Mouse (Mus musculus) G1E (cell line): ENCODE results near the gene Ago1.

Experiments used
- CTCF ChIP-seq: IDR thresholded peaks from 2 replicates; pipeline ENCODE4 v1.5.1; 2012; ENCODE audit warnings: low read depth, low read length, inconsistent platforms, mixed read lengths
- GATA1 ChIP-seq: IDR thresholded peaks from 2 replicates; pipeline ENCODE4 v1.6.1; 2012; ENCODE audit warnings: borderline replicate concordance, low read length, inconsistent platforms, mixed read lengths

GRCm38 (mm10) chr4:126444528-126444927, 23.9 kb downstream of the Ago1 start:
- TF ChIP-seq CTCF: no peak
- TF ChIP-seq GATA1: no peak
